Mouse (Mus musculus) myocyte (in vitro differentiated cells): ENCODE data around the gene Kcnt1.

Experiments
- CEBPB ChIP-seq: IDR thresholded peaks from 2 replicates; pipeline ENCODE4 v1.6.1; 2011; ENCODE audit warnings: mild to moderate bottlenecking, moderate library complexity; ENCODE audit not compliant: poor library complexity, insufficient read depth, severe bottlenecking
- MYOD1 ChIP-seq, 3 experiments: IDR thresholded peaks; one replicate each; pipeline ENCODE4 v1.6.1; 2011; ENCODE audit warnings: control low read depth in 2 of 3, low read depth in 2 of 3, mild to moderate bottlenecking in 2 of 3, moderate library complexity in 1 of 3; ENCODE audit not compliant: insufficient read length in 2 of 3, control insufficient read depth in 1 of 3
- POLR2A ChIP-seq: IDR thresholded peaks from one replicate; pipeline ENCODE4 v1.6.1; 2011; ENCODE audit warnings: low read depth, mild to moderate bottlenecking, control low read depth, moderate library complexity; ENCODE audit not compliant: insufficient read length
- POLR2AphosphoS2 ChIP-seq: IDR thresholded peaks from one replicate; pipeline ENCODE4 v1.6.1; 2011; ENCODE audit warnings: low read depth, control low read depth; ENCODE audit not compliant: insufficient read length
- REST ChIP-seq: IDR thresholded peaks from one replicate; pipeline ENCODE4 v1.6.1; 2011; ENCODE audit warnings: mild to moderate bottlenecking, control low read depth, moderate library complexity; ENCODE audit not compliant: insufficient read depth, insufficient read length
- TCF12 ChIP-seq: IDR thresholded peaks from one replicate; pipeline ENCODE4 v1.6.1; 2011; ENCODE audit warnings: mild to moderate bottlenecking, control low read depth; ENCODE audit not compliant: poor library complexity, insufficient read depth, severe bottlenecking
- TCF3 ChIP-seq: IDR thresholded peaks from one replicate; pipeline ENCODE4 v1.6.1; 2011; ENCODE audit warnings: low read depth, control low read depth; ENCODE audit not compliant: insufficient read length
- USF1 ChIP-seq: IDR thresholded peaks from one replicate; pipeline ENCODE4 v1.6.1; 2011; ENCODE audit warnings: low read depth, mild to moderate bottlenecking, control low read depth, moderate library complexity

DNA sequence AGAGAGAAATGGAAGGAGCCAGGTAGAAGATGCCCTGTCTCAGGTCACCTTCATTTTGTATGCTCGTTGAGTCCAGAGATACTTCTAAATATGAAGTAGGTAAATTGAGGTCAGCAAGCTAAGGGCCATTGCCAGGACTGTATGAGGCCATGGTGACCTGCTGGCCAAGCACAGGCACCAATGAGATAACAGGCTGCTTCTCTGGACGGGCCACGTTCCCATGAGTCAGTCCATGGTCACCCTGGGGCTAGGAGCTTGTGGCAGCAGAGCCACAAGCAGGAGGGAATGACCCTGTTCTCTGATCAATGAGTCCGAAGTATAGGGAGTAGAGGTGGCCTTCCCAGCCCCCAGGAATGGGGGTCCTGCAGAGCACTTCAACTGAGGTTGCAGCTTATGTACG is 51.3 kb downstream of the Kcnt1 start:
- TF ChIP-seq MYOD1 (IDR thresholded peaks at IDR 0.05; ENCODE audit: control insufficient read depth in 1 of 3, insufficient read length in 2 of 3, low read depth in 2 of 3) (no peak), POLR2A (no peak), REST (no peak), USF1 (no peak), POLR2AphosphoS2 (no peak), TCF3 (no peak), TCF12 (no peak), CEBPB (no peak)
